Mouse (Mus musculus): ENCODE data around the gene Hexb. TPM values are rescaled to one million over a fixed set of nuclear protein-coding genes. Genes with fewer than 3 reads are reported as not detected.

The Hexb gene
- polyA plus RNA-seq, 1 experiment = not detected

- TF ChIP-seq POLR2A (IDR thresholded peaks at IDR 0.05; ENCODE audit: insufficient read depth, low read depth, low read length) = no peak
- TF ChIP-seq CTCF (IDR thresholded peaks at IDR 0.05; ENCODE audit: insufficient read depth, low read depth, low read length) = no peak
- Histone ChIP-seq H3K4me1 (ENCODE audit: control insufficient read depth, insufficient read depth, low read length) (no peaks in the 10 kb centered on the region), H3K27ac (ENCODE audit: insufficient read depth, low read depth, low read length) (no peak overlapping the region), H3K4me3 (ENCODE audit: insufficient read depth, low read depth, low read length) (no peak overlapping the region)
- 91% methylated on average over 2 of the region's 2 CpGs for WGBS
Observed at GRCm38 (mm10) chr13:97233092-97233491, 34.9 kb upstream of the Hexb start.

DNA sequence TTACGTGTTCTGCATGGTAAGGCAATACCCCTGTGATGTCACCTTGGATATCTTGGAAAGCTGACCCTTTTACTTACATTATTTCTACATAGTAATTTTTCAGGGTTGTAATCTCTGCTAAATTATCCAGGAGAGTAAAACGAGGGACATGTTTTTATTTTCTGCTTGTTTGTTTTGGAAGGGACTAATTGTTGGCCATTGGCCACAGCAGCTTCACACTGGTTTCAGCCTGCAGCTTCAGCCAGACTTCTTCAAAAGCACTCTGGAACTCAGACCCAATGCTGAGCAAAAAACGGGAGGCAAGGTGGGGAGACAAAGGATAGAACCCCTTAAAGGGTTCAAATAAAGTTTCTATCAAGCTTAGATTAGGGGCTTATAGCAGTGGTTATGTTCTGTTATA, 31.9 kb upstream of the Hexb start:
- 71% methylated on average over 3 of the region's 3 CpGs for WGBS
- TF ChIP-seq CTCF (IDR thresholded peaks at IDR 0.05; ENCODE audit: insufficient read depth, low read depth, low read length) (no peak), POLR2A (IDR thresholded peaks at IDR 0.05; ENCODE audit: insufficient read depth, low read depth, low read length) (no peak)
- no peak overlapping the region for H3K4me3 ChIP-seq (ENCODE audit: insufficient read depth, low read depth, low read length)
- no peaks in the 10 kb centered on the region for H3K4me1 ChIP-seq (ENCODE audit: control insufficient read depth, insufficient read depth, low read length)
- H3K27ac ChIP-seq (ENCODE audit: insufficient read depth, low read depth, low read length) = no peak overlapping the region

- WGBS = 95% methylated on average over 3 of the region's 3 CpGs
- no peak overlapping the region for H3K4me3 ChIP-seq (ENCODE audit: insufficient read depth, low read depth, low read length)
- no peak for TF ChIP-seq POLR2A (IDR thresholded peaks at IDR 0.05; ENCODE audit: insufficient read depth, low read depth, low read length)
- no peak for TF ChIP-seq CTCF (IDR thresholded peaks at IDR 0.05; ENCODE audit: insufficient read depth, low read depth, low read length)
- H3K27ac ChIP-seq (ENCODE audit: insufficient read depth, low read depth, low read length) = no peak overlapping the region
- no peaks in the 10 kb centered on the region for H3K4me1 ChIP-seq (ENCODE audit: control insufficient read depth, insufficient read depth, low read length)
Observed at GRCm38 (mm10) chr13:97227795-97228194, 29.6 kb upstream of the Hexb start.

- H3K27ac ChIP-seq (ENCODE audit: insufficient read depth, low read depth, low read length) = no peak overlapping the region
- 78% methylated on average over 17 of the region's 17 CpGs for WGBS
- H3K4me3 ChIP-seq (ENCODE audit: insufficient read depth, low read depth, low read length) = no peak overlapping the region
- H3K4me1 ChIP-seq (ENCODE audit: control insufficient read depth, insufficient read depth, low read length) = no peaks in the 10 kb centered on the region
- TF ChIP-seq CTCF (IDR thresholded peaks at IDR 0.05; ENCODE audit: insufficient read depth, low read depth, low read length) (no peak), POLR2A (IDR thresholded peaks at IDR 0.05; ENCODE audit: insufficient read depth, low read depth, low read length) (no peak)
Observed at GRCm38 (mm10) chr13:97225130-97225529, 27.0 kb upstream of the Hexb start.

DNA sequence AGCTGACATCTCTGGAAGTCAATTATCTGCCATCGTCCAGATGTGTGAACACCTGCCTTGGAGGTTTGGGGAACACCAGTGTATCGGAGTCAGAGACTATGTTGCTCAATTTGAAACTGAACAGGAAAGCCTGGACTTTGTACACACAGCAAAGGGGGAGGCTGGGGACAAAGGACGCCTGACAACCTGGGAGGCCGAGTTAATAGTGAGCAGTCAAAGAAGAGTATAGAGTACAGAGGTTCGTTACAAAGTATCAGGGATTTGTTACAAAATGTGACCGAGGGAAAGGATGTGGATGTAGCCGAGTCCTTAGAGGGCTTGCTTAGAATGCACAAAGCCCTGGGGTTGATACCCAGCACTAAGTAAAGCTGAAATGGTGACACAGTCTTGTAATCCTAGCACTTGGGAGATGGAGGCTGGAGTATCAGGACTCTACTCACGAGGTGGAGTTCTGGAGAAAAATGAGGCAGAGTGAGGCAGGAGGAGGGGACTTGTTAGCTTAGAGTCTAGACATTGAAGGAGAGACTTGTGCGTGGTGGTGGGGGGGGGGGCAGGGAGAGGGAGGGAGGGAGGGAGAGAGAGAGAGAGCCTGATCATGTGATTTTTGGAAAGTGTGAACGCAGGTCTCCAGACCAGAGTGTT, 26.3 kb upstream of the Hexb start:
- TF ChIP-seq CTCF (IDR thresholded peaks at IDR 0.05; ENCODE audit: insufficient read depth, low read depth, low read length) (no peak), POLR2A (IDR thresholded peaks at IDR 0.05; ENCODE audit: insufficient read depth, low read depth, low read length) (no peak)
- Histone ChIP-seq H3K4me3 (ENCODE audit: insufficient read depth, low read depth, low read length) (no peak overlapping the region), H3K4me1 (ENCODE audit: control insufficient read depth, insufficient read depth, low read length) (no peaks in the 10 kb centered on the region), H3K27ac (ENCODE audit: insufficient read depth, low read depth, low read length) (no peak overlapping the region)
- 74% methylated on average over 10 of the region's 10 CpGs for WGBS

DNA sequence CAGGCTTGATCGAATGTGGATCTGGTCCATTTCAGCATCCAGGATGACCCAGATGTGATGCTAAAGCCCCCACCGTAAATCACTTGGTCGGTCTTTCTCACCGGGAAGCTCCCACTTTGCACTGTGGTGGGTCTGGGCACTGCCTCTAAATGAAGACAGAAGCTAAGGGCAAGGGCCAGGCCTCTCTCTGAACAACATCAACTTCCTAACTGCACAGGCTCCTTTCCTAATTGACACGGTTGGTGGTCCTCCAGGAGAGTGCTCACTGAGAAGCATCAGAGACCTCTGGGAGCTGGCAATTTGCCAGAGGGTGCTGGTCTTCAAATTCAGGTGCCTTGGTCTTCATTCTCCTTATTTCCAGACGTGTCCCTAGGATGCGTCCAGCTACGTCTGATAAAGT, 25.7 kb upstream of the Hexb start:
- Histone ChIP-seq H3K4me3 (ENCODE audit: insufficient read depth, low read depth, low read length) (no peak overlapping the region), H3K27ac (ENCODE audit: insufficient read depth, low read depth, low read length) (no peak overlapping the region), H3K4me1 (ENCODE audit: control insufficient read depth, insufficient read depth, low read length) (no peaks in the 10 kb centered on the region)
- TF ChIP-seq CTCF (IDR thresholded peaks at IDR 0.05; ENCODE audit: insufficient read depth, low read depth, low read length) (no peak), POLR2A (IDR thresholded peaks at IDR 0.05; ENCODE audit: insufficient read depth, low read depth, low read length) (no peak)
- 93% methylated on average over 8 of the region's 8 CpGs for WGBS

- TF ChIP-seq POLR2A (IDR thresholded peaks at IDR 0.05; ENCODE audit: insufficient read depth, low read depth, low read length) = no peak
- WGBS = 95% methylated on average over 3 of the region's 3 CpGs
- H3K4me3 ChIP-seq (ENCODE audit: insufficient read depth, low read depth, low read length) = no peak overlapping the region
- H3K4me1 ChIP-seq (ENCODE audit: control insufficient read depth, insufficient read depth, low read length) = no peaks in the 10 kb centered on the region
- no peak overlapping the region for H3K27ac ChIP-seq (ENCODE audit: insufficient read depth, low read depth, low read length)
Observed at GRCm38 (mm10) chr13:97220022-97220421, 21.9 kb upstream of the Hexb start.

DNA sequence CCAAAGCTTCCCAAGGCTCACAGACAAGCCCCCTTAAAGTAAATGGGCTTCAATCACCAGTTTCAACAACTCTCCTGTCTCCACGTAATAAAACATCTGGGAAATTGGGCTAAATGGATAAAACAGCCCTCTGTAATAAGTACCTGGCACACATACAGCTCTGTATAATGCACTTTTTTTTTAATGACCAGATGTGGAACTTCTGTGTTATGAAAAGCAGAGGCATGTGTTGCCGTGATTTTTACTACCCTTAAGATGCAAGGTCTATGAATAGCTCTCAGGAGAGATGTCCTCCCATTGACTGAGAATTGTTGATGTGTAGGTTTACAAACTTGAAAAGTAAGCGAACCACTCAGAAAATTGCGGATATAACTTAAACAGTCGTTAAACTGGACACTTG, 18.0 kb upstream of the Hexb start:
- Histone ChIP-seq H3K4me1 (ENCODE audit: control insufficient read depth, insufficient read depth, low read length) (no peaks in the 10 kb centered on the region), H3K27ac (ENCODE audit: insufficient read depth, low read depth, low read length) (no peak overlapping the region), H3K4me3 (ENCODE audit: insufficient read depth, low read depth, low read length) (no peak overlapping the region)
- WGBS = 91% methylated on average over 5 of the region's 5 CpGs
- TF ChIP-seq CTCF (IDR thresholded peaks at IDR 0.05; ENCODE audit: insufficient read depth, low read depth, low read length) (no peak), POLR2A (IDR thresholded peaks at IDR 0.05; ENCODE audit: insufficient read depth, low read depth, low read length) (no peak)

DNA sequence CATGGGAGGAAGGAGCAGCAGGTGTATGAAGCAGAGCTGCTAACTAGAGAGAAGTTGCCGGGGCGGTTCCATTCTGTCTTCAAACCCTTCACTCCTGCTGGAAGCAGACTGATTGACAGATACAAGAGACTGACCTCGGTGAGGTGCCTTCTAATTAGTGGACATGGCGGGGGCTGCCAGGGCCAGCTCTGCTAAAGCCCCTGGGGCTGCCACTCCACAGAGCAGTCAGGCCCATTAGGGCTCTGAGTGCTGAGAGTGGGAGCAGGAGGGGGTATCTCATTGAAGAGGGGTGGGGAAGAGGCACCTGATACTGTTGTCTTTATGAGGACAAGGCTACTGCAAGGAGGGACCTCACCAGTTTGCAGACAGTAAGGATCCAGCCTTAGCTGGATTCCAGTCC, 17.4 kb upstream of the Hexb start:
- no peak overlapping the region for H3K4me3 ChIP-seq (ENCODE audit: insufficient read depth, low read depth, low read length)
- WGBS = 63% methylated on average over 4 of the region's 4 CpGs
- TF ChIP-seq POLR2A (IDR thresholded peaks at IDR 0.05; ENCODE audit: insufficient read depth, low read depth, low read length) = no peak
- TF ChIP-seq CTCF (IDR thresholded peaks at IDR 0.05; ENCODE audit: insufficient read depth, low read depth, low read length) = no peak
- H3K4me1 ChIP-seq (ENCODE audit: control insufficient read depth, insufficient read depth, low read length) = no peaks in the 10 kb centered on the region
- H3K27ac ChIP-seq (ENCODE audit: insufficient read depth, low read depth, low read length) = no peak overlapping the region
